In genomic region chr10:128919203-128919631, GRCm38 (mm10) we compare ENCODE assay signal across 8 mouse cellular contexts. TPM values are rescaled to one million over a fixed set of nuclear protein-coding genes. Genes with fewer than 3 reads are reported as not detected.
DNase-seq lines count a peak whose midpoint lies in the region; ATAC-seq and TF ChIP-seq lines count a peak whose summit lies in the region.

No protein-coding gene starts in this region.

- TF ChIP-seq POLR2A in myocyte (IDR thresholded peaks at IDR 0.05; ENCODE audit: insufficient read length, low read depth) = peak; percentile 50

- DNase-seq in embryo, embryonic 10 days (ENCODE audit: low spot score) = peak; percentile 27
- DNase-seq in embryo, embryonic 10.5 days (ENCODE audit: low spot score) = no peak
- DNase-seq in 3T3-L1 (ENCODE audit: low read depth, low spot score) = peak; percentile 77
- peak; percentile 73 for DNase-seq in fibroblast of lung, adult 2 months (ENCODE audit: low read depth)
- peak; percentile 79 for DNase-seq in kidney, postnatal 10 days
- DNase-seq in natural killer cell, adult 2 months (ENCODE audit: low spot score in 2 of 2) = no peak

- H3ac ChIP-seq in myocyte (ENCODE audit: control insufficient read depth, insufficient read length) = peak overlapping the region; percentile 0

- peak overlapping the region; percentile 5 for H3K4me3 ChIP-seq in myocyte

- H3K27me3 ChIP-seq in myocyte (ENCODE audit: control insufficient read depth, insufficient read depth, insufficient read length) = no peaks in the 10 kb centered on the region

- H3K4me2 ChIP-seq in myocyte (ENCODE audit: low read depth) = peak overlapping the region; percentile 92

- peaks cover 32% of the 10 kb centered on the region for H3K36me3 ChIP-seq in myocyte (ENCODE audit: control insufficient read depth, insufficient read depth)

- no peak for ATAC-seq in monocyte, adult 5-6 weeks (replicated peaks; ENCODE audit: insufficient number of reproducible peaks, low FRiP score, low TSS enrichment, poor library complexity, severe bottlenecking)

- H3K79me2 ChIP-seq in myocyte (ENCODE audit: control insufficient read depth, insufficient read depth) = peaks cover 20% of the 10 kb centered on the region

TF ChIP-seq in myocyte, 11 proteins besides CTCF, POLR2A, EP300 and RAD21:
- TF ChIP-seq MYOG (IDR thresholded peaks at IDR 0.05; ENCODE audit: control insufficient read depth in 1 of 3, insufficient read depth in 1 of 3, insufficient read length in 2 of 3, low read depth in 2 of 3) (no peak), POLR2AphosphoS2 (IDR thresholded peaks at IDR 0.05; ENCODE audit: insufficient read length, low read depth) (peak; percentile 91), MYOD1 (IDR thresholded peaks at IDR 0.05; ENCODE audit: control insufficient read depth in 1 of 3, insufficient read length in 2 of 3, low read depth in 2 of 3) (peak in 2 of 3 experiments; percentile 22 to 28), SRF (IDR thresholded peaks at IDR 0.05; ENCODE audit: control insufficient read depth, insufficient read length, low read depth) (peak; percentile 53), USF1 (IDR thresholded peaks at IDR 0.05; ENCODE audit: low read depth) (no peak)

RNA-seq across cellular contexts. Expression of gene Rdh5, which starts 3.5 kb away (rescaled TPM):
- 63.3 TPM for polyA plus RNA-seq in myocyte (2012; fragmentation: generic; extraction: Trizol)
- 1.5 to 7.6 TPM in 2 of 3 replicates, not detected in the other for total RNA-seq in monocyte, adult 5-6 weeks (2017)

RNA-seq across cellular contexts. Expression of gene Bloc1s1, which starts 4.6 kb away (rescaled TPM):
- polyA plus RNA-seq in myocyte (2012; fragmentation: generic; extraction: Trizol) = 238 TPM
- total RNA-seq in monocyte, adult 5-6 weeks (2017) = 110 to 127 TPM (median 111 TPM) in 3 replicates

RNA-seq across cellular contexts. Expression of gene Itga7, which starts 14.4 kb away (rescaled TPM):
- 635 TPM for polyA plus RNA-seq in myocyte (2012; fragmentation: generic; extraction: Trizol)
- 0.19 to 0.53 TPM in 2 of 3 replicates, not detected in the other for total RNA-seq in monocyte, adult 5-6 weeks (2017)

RNA-seq across cellular contexts. Expression of gene Cd63, which starts 18.4 kb away (rescaled TPM):
- polyA plus RNA-seq in myocyte (2012; fragmentation: generic; extraction: Trizol) = 2,403 TPM
- total RNA-seq in monocyte, adult 5-6 weeks (2017) = 12.1 to 26.5 TPM (median 22.9 TPM) in 3 replicates

RNA-seq across cellular contexts. Expression of gene Gdf11, which starts 27.7 kb away (rescaled TPM):
- 17.9 TPM for polyA plus RNA-seq in myocyte (2012; fragmentation: generic; extraction: Trizol)
- total RNA-seq in monocyte, adult 5-6 weeks (2017) = 0.57 to 3.8 TPM (median 1.8 TPM) in 3 replicates

Comparison
In these comparisons a context has a peak if more than half of its experiments do, and no peak if none do; other contexts are left out.
1. DNase-seq: peak in embryo, embryonic 10 days (single experiment), 3T3-L1 (single experiment), fibroblast of lung, adult 2 months (single experiment) and kidney, postnatal 10 days (single experiment); none in embryo, embryonic 10.5 days (single experiment) and natural killer cell, adult 2 months (0 of 2).